Mouse (Mus musculus): ENCODE results near the gene Casc3.

Casc3 gene

DNA sequence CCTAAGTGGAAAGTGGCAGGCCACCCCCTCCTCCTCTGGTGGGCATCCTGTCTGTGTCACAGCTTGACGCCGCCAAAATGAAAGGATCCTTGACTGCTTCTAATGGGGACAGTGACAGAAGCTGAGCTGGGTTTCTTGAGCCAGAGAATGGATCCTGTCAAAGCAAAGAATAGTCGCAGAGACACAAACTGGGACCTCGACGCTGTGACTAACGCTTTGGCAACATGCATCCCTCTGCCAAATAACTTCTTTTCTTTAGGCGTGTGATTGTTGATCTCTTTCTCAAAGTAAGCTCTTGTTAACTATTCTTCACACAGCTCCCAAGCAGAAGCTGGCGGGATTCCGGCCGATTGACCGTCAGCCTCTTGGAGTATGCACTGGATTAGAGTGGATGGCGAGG lies 62.6 kb downstream of the Casc3 start:
- peak; percentile 51 for DNase-seq (ENCODE audit: low read depth, low spot score)

DNA sequence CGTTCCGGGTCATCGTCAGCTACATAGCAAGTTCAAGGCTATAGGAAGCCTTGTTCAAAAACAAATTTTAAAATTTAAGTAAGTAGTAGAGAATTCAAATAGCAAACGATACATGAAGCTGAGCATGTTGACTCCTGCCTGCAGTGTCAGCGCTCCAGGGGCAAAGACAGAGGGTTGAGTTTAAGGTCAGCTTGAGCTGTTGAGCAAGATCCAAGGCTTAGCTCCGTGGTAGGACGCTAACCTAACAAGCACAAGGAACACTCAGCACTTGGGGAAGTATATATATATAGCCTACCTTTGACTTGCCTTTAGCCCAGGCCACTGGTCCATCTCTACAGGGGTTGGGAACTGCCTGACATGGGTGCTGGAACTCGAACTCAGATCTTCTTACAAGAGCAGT lies 65.2 kb downstream of the Casc3 start:
- no peak for DNase-seq (ENCODE audit: low read depth, low spot score)

DNA sequence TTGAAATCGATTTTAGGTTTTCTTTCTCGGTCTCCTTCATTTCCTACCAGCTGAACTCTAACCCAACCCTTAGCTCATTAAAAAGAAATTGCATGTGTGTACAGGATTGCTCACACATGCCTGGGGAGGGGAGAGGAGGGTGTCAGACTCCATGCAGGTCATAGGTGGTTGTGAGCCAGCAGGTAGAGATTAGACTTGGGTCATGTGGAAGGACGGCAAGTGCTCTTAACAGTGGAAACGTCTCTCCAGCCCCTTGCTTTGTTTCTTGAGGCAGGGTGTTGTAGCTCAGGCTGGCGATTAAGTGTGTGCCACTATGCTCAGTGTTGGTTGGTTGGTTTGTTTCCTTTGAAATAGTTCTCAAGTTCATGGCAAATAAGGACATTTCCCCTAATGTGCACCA lies 66.1 kb downstream of the Casc3 start:
- no peak for DNase-seq (ENCODE audit: low read depth, low spot score)

DNA sequence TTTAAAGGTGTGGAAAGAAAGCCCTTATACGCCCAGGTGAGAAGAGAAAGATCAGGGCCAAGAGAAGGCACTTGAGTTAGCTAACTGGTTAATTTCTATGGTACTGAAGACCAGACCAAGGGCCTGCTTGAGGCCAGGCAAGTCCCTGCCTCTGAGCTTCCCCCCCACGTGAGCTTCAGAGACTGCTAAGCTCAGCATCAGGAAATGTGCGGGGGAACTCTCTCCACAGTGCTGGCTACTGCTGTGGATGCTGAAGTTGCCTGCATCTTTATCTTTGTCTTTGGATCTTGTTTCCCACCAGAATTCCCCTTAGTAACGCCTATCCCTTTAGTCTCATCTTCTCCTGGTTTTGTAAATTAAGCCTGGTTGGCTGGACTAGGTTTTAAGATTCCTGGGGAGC lies 66.7 kb downstream of the Casc3 start:
- DNase-seq (ENCODE audit: low read depth, low spot score): peak; percentile 79

DNA sequence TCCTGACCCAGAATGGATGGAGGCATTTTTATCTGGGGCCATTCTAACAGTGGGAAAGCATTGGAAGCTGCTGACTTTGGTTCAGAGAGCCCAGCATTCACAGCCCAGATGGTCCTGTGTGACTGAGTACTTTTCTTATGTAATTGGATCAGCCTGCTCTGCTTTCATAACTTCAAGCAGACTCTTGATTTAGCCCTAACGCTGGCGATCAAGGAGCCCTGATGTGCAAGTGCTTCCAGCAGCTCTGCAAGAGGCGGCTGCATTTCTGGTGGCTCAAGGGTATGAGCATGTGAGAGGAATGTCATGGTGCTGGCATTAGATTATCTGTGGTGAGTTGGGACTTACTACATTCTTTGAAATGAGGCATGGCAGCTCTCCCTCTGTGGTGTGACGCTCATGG lies 67.3 kb downstream of the Casc3 start:
- peak; percentile 95 for DNase-seq (ENCODE audit: low read depth, low spot score)

DNA sequence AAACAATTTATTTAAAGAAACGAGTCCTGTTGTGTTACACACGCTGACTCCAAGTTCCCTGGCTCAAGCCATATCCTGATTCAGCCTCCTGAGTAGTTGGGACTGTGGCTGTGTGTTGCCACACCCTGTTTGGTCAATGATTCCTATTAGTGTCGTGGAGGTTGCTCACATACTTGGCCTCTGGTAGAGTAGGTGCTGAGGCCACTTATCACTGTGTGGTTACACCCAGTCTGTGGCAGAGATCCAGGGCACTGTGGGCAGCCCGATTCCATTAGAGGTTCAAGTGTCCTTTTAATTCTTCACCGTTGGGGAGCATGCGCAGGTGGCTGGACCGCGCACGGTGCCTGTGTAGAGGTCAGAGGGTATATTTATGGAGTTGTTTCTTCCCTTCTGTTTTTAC lies 69.2 kb downstream of the Casc3 start:
- no peak for DNase-seq (ENCODE audit: low read depth, low spot score)

DNA sequence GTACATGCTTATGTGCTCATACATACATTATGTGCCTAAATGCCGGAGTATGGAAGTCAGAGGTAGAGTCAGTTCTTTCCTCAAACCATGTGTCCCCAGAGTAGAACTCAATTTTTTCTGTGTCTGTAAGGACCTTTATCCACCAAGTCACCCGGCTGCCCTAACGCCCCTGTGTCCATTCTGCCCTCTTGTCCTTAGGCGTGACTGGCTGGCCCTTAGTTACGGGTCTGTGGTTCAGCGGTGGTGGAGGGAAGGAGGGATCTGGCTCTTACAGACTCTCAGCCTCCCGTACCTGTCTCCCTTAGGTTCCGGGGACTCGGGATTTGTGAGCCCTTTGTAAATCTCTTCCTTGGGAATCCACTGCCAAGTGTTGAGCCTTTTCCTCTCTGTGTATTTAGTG lies 72.3 kb downstream of the Casc3 start:
- no peak for DNase-seq (ENCODE audit: low read depth, low spot score)

Measured in brain, adult 2 months (tissue).